Mouse (Mus musculus) spleen, postnatal 4 days (tissue): ENCODE results near the gene Kbtbd12.

Source experiments
- DNase-seq, 2 experiments: peaks; one replicate each; pipeline ENCODE4 v3.0.0; 2022; ENCODE audit warnings: low spot score in 2 of 2

Kbtbd12 gene

GRCm38 (mm10) chr6:88637611-88638301 lies at the start of gene Kbtbd12:
TSS of gene Kbtbd12 (minus strand) at chr6:88637950.
- peak in 1 of 2 experiments; percentile 40 for DNase-seq

- DNase-seq, result no peak
These were observed 45.8 kb upstream of the Kbtbd12 start for GRCm38 (mm10) chr6:88683380-88684053.

GRCm38 (mm10) chr6:88681026-88681425 lies 43.3 kb upstream of the Kbtbd12 start:
- DNase-seq, result no peak

GRCm38 (mm10) chr6:88677738-88678137 lies 40.0 kb upstream of the Kbtbd12 start:
- DNase-seq, result no peak

- no peak for DNase-seq
These were observed 39.3 kb upstream of the Kbtbd12 start for GRCm38 (mm10) chr6:88676753-88677736.

- no peak for DNase-seq
These were observed 38.1 kb upstream of the Kbtbd12 start for GRCm38 (mm10) chr6:88675815-88676214.

GRCm38 (mm10) chr6:88662284-88662683 lies 24.5 kb upstream of the Kbtbd12 start:
- DNase-seq, result no peak

GRCm38 (mm10) chr6:88661696-88662095 lies 23.9 kb upstream of the Kbtbd12 start:
- no peak for DNase-seq

- no peak for DNase-seq
These were observed 10.0 kb upstream of the Kbtbd12 start for GRCm38 (mm10) chr6:88647564-88648295.

GRCm38 (mm10) chr6:88644786-88645185 lies 7.0 kb upstream of the Kbtbd12 start:
- DNase-seq, result no peak

- no peak for DNase-seq
These were observed 3.7 kb upstream of the Kbtbd12 start for GRCm38 (mm10) chr6:88641346-88641920.

- no peak for DNase-seq
These were observed 2.6 kb upstream of the Kbtbd12 start for GRCm38 (mm10) chr6:88640331-88640730.

- no peak for DNase-seq
These were observed 2.2 kb upstream of the Kbtbd12 start for GRCm38 (mm10) chr6:88639921-88640320.

- DNase-seq, result no peak
These were observed 1.7 kb upstream of the Kbtbd12 start for GRCm38 (mm10) chr6:88639372-88639920.

- no peak for DNase-seq
These were observed 1.2 kb upstream of the Kbtbd12 start for GRCm38 (mm10) chr6:88638917-88639316.

GRCm38 (mm10) chr6:88635881-88636754 lies 1.6 kb downstream of the Kbtbd12 start:
- peak in 1 of 2 experiments; percentile 43 for DNase-seq

GRCm38 (mm10) chr6:88631293-88631692 lies 6.5 kb downstream of the Kbtbd12 start:
- DNase-seq, result no peak

GRCm38 (mm10) chr6:88630560-88630959 lies 7.2 kb downstream of the Kbtbd12 start:
- DNase-seq, result no peak

- no peak for DNase-seq
These were observed 7.9 kb downstream of the Kbtbd12 start for GRCm38 (mm10) chr6:88629821-88630220.

- peak; percentile 59 to 82 for DNase-seq
These were observed 10.4 kb downstream of the Kbtbd12 start for GRCm38 (mm10) chr6:88627317-88627811.
